Mouse (Mus musculus): ENCODE results near the gene Serpinb9e. TPM values are rescaled to one million over a fixed set of nuclear protein-coding genes. Genes with fewer than 3 reads are reported as not detected.

Gene Serpinb9e
- not detected in 2 replicates for polyA plus RNA-seq (2012; rRNA removed; ENCODE audit: low replicate concordance)

GRCm38 (mm10) chr13:33249312-33249711 lies at the start of gene Serpinb9e:
Gene Serpinb9e (plus strand): TSS chr13:33249612.

Other genes with a start within 250 kb of the Serpinb9e start
- 9.9 and 12.9 TPM in 2 replicates for gene Serpinb9, start 246.4 kb upstream of the Serpinb9e start, polyA plus RNA-seq (2012; rRNA removed; ENCODE audit: low replicate concordance)
- 0.21 and 0.30 TPM in 2 replicates for gene Serpinb9b, start 222.2 kb upstream of the Serpinb9e start, polyA plus RNA-seq (2012; rRNA removed; ENCODE audit: low replicate concordance)
- not detected in 2 replicates for gene Serpinb1b, start 171.0 kb upstream of the Serpinb9e start, polyA plus RNA-seq (2012; rRNA removed; ENCODE audit: low replicate concordance)
- gene Serpinb9c, start 89.9 kb upstream of the Serpinb9e start, polyA plus RNA-seq (2012; rRNA removed; ENCODE audit: low replicate concordance) = not detected in 2 replicates
- gene Serpinb9d, start 56.7 kb upstream of the Serpinb9e start, polyA plus RNA-seq (2012; rRNA removed; ENCODE audit: low replicate concordance) = not detected in 2 replicates
- gene Serpinb9f, start 74.5 kb downstream of the Serpinb9e start, polyA plus RNA-seq (2012; rRNA removed; ENCODE audit: low replicate concordance) = not detected in 2 replicates
- not detected in 2 replicates for gene Gm11397, start 146.1 kb downstream of the Serpinb9e start, polyA plus RNA-seq (2012; rRNA removed; ENCODE audit: low replicate concordance)
- gene Serpinb9g, start 235.2 kb downstream of the Serpinb9e start, polyA plus RNA-seq (2012; rRNA removed; ENCODE audit: low replicate concordance) = not detected in 2 replicates

All from subcutaneous adipose tissue, adult 2 months (tissue).